Mouse (Mus musculus): ENCODE results near the gene Rhot2. TPM values are rescaled to one million over a fixed set of nuclear protein-coding genes. Genes with fewer than 3 reads are reported as not detected.
"Not testable (repeated sequence)": the region's sequence is repeated elsewhere in the genome, so short reads cannot be mapped to it uniquely, and the experiment has no call there.

The Rhot2 gene
- total RNA-seq, 1 experiment from 2014 or later: 27.1 TPM

GRCm38 (mm10) chr17:25876347-25876915 is 31.8 kb upstream of the Rhot2 start:
- ATAC-seq (replicated peaks in 1 of 2; ENCODE audit: insufficient read depth in 1 of 2, low FRiP score in 2 of 2, low TSS enrichment in 1 of 2, low read depth in 1 of 2, poor library complexity in 2 of 2, severe bottlenecking in 2 of 2): no peak

GRCm38 (mm10) chr17:25875171-25876136 is 30.8 kb upstream of the Rhot2 start:
- ATAC-seq (replicated peaks in 1 of 2; ENCODE audit: insufficient read depth in 1 of 2, low FRiP score in 2 of 2, low TSS enrichment in 1 of 2, low read depth in 1 of 2, poor library complexity in 2 of 2, severe bottlenecking in 2 of 2): peak; percentile 65 to 77

- ATAC-seq (replicated peaks in 1 of 2; ENCODE audit: insufficient read depth in 1 of 2, low FRiP score in 2 of 2, low TSS enrichment in 1 of 2, low read depth in 1 of 2, poor library complexity in 2 of 2, severe bottlenecking in 2 of 2): peak; percentile 67 to 72
Observed at GRCm38 (mm10) chr17:25874721-25875170, 30.1 kb upstream of the Rhot2 start, which contains the start of gene Mettl26. Mettl26 (plus strand) TSS chr17:25875074.

DNA sequence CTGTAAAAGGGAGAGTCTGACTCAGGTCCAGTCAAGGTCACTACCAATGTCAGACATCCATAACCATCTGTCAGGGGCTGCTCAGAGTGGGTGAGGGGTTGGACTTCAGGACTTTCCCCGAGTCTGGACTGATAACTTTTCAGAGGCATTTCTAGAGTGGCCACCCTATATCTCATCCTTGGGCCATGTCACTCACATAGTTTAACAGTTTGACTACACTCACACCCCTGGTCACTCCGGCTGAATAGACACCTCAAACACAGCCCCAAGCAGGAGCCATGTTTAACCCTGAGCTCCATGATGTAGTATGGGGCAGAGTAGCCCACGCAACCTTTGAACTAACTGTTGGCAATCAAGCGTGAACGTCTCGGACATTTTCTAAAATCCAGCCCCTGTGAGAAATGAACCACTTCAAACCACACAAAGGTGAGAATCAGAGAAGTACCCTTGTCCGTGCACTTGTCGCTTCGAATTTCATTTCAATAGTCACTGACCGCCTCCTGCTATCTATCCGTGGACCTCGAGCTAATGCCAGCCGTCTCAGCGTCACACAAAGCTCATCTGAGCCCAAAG is 29.6 kb upstream of the Rhot2 start:
- no peak for ATAC-seq (replicated peaks in 1 of 2; ENCODE audit: insufficient read depth in 1 of 2, low FRiP score in 2 of 2, low TSS enrichment in 1 of 2, low read depth in 1 of 2, poor library complexity in 2 of 2, severe bottlenecking in 2 of 2)

- no peak for ATAC-seq (replicated peaks in 1 of 2; ENCODE audit: insufficient read depth in 1 of 2, low FRiP score in 2 of 2, low TSS enrichment in 1 of 2, low read depth in 1 of 2, poor library complexity in 2 of 2, severe bottlenecking in 2 of 2)
Observed at GRCm38 (mm10) chr17:25873405-25874147, 28.9 kb upstream of the Rhot2 start.

- no peak for ATAC-seq (replicated peaks in 1 of 2; ENCODE audit: insufficient read depth in 1 of 2, low FRiP score in 2 of 2, low TSS enrichment in 1 of 2, low read depth in 1 of 2, poor library complexity in 2 of 2, severe bottlenecking in 2 of 2)
Observed at GRCm38 (mm10) chr17:25872676-25873075, 28.0 kb upstream of the Rhot2 start.

GRCm38 (mm10) chr17:25871566-25871965 is 26.9 kb upstream of the Rhot2 start:
- not testable (repeated sequence) for ATAC-seq (replicated peaks in 1 of 2; ENCODE audit: insufficient read depth in 1 of 2, low FRiP score in 2 of 2, low TSS enrichment in 1 of 2, low read depth in 1 of 2, poor library complexity in 2 of 2, severe bottlenecking in 2 of 2)

DNA sequence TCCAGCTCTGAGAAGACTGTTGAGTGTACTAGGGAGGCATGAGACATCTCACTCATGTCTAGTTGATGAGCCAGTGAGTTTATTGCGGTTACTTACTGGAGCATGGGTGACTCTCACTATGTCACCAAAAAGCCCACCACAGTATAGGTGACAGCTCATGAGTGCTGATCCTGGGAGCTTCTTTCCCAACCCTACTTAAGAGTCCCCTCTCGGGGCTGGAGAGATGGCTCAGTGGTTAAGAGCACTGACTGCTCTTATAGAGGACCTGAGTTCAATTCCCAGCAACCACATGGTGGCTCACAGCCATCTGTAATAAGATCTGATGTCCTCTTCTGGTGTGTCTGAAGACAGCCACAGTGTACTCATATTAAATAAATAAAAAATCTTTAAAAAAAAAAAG is 25.3 kb upstream of the Rhot2 start:
- ATAC-seq (replicated peaks in 1 of 2; ENCODE audit: insufficient read depth in 1 of 2, low FRiP score in 2 of 2, low TSS enrichment in 1 of 2, low read depth in 1 of 2, poor library complexity in 2 of 2, severe bottlenecking in 2 of 2): no peak

GRCm38 (mm10) chr17:25869498-25869897 is 24.8 kb upstream of the Rhot2 start:
- ATAC-seq (replicated peaks in 1 of 2; ENCODE audit: insufficient read depth in 1 of 2, low FRiP score in 2 of 2, low TSS enrichment in 1 of 2, low read depth in 1 of 2, poor library complexity in 2 of 2, severe bottlenecking in 2 of 2): no peak

DNA sequence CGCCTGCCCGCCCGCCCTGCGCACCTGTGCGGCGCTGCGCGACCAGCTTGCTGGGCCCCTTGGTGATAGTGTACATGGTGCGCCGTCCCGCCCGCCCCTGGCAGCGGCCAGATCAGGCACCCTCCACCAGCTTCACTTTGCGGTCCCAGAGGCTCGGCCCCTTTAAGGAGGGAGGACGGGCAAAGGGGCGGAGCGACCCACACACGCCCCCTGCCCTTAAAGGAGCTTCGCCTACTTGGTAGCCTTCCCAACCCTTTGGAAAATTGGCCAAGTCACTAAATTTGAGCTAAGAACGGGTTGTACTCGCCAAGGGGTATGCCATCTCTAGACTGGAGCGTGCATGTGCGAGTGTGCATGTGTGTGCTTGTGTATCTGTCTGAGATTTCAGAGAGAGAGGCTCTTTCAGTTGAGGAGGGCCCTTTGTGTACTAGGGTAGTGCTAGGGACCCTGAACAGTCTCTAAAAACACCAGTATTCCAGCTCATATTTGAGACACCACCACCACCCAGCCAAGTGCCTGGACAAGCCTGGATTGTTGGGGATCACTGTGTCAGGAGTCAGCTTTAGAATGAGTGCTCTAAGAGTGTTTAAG is 24.0 kb upstream of the Rhot2 start, which contains the start of gene Mcrip2:
Gene Mcrip2, minus strand, starts transcription at position 164 of the 591 bp plus-strand sequence.
- peak; percentile 70 to 83 for ATAC-seq (replicated peaks in 1 of 2; ENCODE audit: insufficient read depth in 1 of 2, low FRiP score in 2 of 2, low TSS enrichment in 1 of 2, low read depth in 1 of 2, poor library complexity in 2 of 2, severe bottlenecking in 2 of 2)

- ATAC-seq (replicated peaks in 1 of 2; ENCODE audit: insufficient read depth in 1 of 2, low FRiP score in 2 of 2, low TSS enrichment in 1 of 2, low read depth in 1 of 2, poor library complexity in 2 of 2, severe bottlenecking in 2 of 2): peak; percentile 17 to 29; a peak in 2 of 4 replicates
Observed at GRCm38 (mm10) chr17:25867836-25868600, 23.4 kb upstream of the Rhot2 start.

- peak in 1 of 2 experiments; percentile 14; a peak in 1 of 4 replicates for ATAC-seq (replicated peaks in 1 of 2; ENCODE audit: insufficient read depth in 1 of 2, low FRiP score in 2 of 2, low TSS enrichment in 1 of 2, low read depth in 1 of 2, poor library complexity in 2 of 2, severe bottlenecking in 2 of 2)
Observed at GRCm38 (mm10) chr17:25867509-25867835, 22.8 kb upstream of the Rhot2 start.

- ATAC-seq (replicated peaks in 1 of 2; ENCODE audit: insufficient read depth in 1 of 2, low FRiP score in 2 of 2, low TSS enrichment in 1 of 2, low read depth in 1 of 2, poor library complexity in 2 of 2, severe bottlenecking in 2 of 2): no peak
Observed at GRCm38 (mm10) chr17:25866172-25866571, 21.5 kb upstream of the Rhot2 start.

GRCm38 (mm10) chr17:25865288-25865687 is 20.6 kb upstream of the Rhot2 start:
- no peak for ATAC-seq (replicated peaks in 1 of 2; ENCODE audit: insufficient read depth in 1 of 2, low FRiP score in 2 of 2, low TSS enrichment in 1 of 2, low read depth in 1 of 2, poor library complexity in 2 of 2, severe bottlenecking in 2 of 2)

DNA sequence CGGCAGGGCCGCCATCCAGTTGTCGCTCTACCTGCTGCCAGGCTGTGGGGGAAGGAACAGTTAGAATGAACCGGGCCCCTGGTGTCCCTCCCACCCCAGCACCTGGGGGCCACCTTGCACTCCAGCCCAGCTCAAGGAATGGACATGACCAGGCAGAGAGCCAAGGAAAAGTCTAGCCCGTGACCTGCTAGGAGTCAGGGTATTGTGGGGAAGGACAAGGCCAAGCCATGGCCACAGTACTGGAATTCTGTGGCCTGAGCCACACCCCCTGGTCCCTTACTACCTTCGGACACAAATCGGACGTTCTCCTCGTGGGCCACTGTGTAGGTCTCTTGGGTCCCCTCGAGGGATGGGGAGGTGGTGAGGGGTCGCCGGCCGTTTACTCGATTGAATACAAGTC is 19.7 kb upstream of the Rhot2 start:
- ATAC-seq (replicated peaks in 1 of 2; ENCODE audit: insufficient read depth in 1 of 2, low FRiP score in 2 of 2, low TSS enrichment in 1 of 2, low read depth in 1 of 2, poor library complexity in 2 of 2, severe bottlenecking in 2 of 2): no peak

DNA sequence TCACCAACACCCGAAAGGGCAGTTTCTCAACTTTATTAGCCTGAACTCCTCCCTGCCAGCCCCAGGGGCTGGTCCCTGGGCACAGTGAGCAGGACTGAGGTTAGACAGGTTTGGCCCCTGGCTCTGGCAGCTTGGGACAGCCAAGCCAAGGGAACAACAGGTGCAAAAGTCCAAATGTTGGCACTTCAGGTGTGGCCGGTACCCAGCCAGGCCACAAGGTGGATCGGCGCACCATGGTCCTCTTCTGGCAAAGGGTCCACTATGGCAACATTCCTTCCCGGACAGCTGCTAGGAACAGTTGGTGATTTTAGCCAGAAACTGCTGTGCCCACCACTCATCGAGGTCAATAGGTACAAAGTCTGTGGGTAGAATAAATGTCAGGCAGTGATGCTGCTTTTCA is 19.0 kb upstream of the Rhot2 start:
- no peak for ATAC-seq (replicated peaks in 1 of 2; ENCODE audit: insufficient read depth in 1 of 2, low FRiP score in 2 of 2, low TSS enrichment in 1 of 2, low read depth in 1 of 2, poor library complexity in 2 of 2, severe bottlenecking in 2 of 2)
